In genomic region chrX:134684936-134685335, GRCm38 (mm10) we compare ENCODE assay signal across 11 mouse cellular contexts. TPM values are rescaled to one million over a fixed set of nuclear protein-coding genes. Genes with fewer than 3 reads are reported as not detected.
DNase-seq lines count a peak whose midpoint lies in the region; ATAC-seq and TF ChIP-seq lines count a peak whose summit lies in the region.
"Had no signal": no experiment of that assay in that cellular context is flagged by ENCODE, and none has a peak within 500 bp of the region (broad histone marks: within the 10 kb centered on the region; RNA-seq: fewer than 3 reads in every experiment).

No protein-coding gene starts in this region.

- no peak overlapping the region for H3K9ac ChIP-seq in liver, embryonic 11.5 days (ENCODE audit: low read depth, low read length)
- 0 out of 2 replicates have a peak overlapping the region, but pooled peaks have one; percentile 39 for H3K9ac ChIP-seq in forebrain, embryonic 16.5 days (replicated peaks; ENCODE audit: low read depth, low read length)
- H3K9ac ChIP-seq in stomach, postnatal 0 days (ENCODE audit: low read length), result no peak overlapping the region

- ATAC-seq in liver, embryonic 11.5 days (replicated peaks; ENCODE audit: low FRiP score), result no peak
- no peak for ATAC-seq in forebrain, embryonic 16.5 days
- no peak for ATAC-seq in stomach, postnatal 0 days (ENCODE audit: low FRiP score, low TSS enrichment)

- no peaks in the 10 kb centered on the region for H3K4me1 ChIP-seq in liver, embryonic 11.5 days (replicated peaks; ENCODE audit: control insufficient read depth, insufficient read depth, low read length)
- peaks cover 8% of the 10 kb centered on the region; the same call in 1 of the 2 replicates for H3K4me1 ChIP-seq in forebrain, embryonic 16.5 days (replicated peaks; ENCODE audit: control insufficient read depth, insufficient read depth, low read length)
- H3K4me1 ChIP-seq in stomach, postnatal 0 days (replicated peaks; ENCODE audit: control insufficient read depth, insufficient read depth), result no peaks in the 10 kb centered on the region

- TF ChIP-seq EP300 in stomach, postnatal 0 days (optimal IDR thresholded peaks at IDR 0.05), result no peak

- WGBS in liver, embryonic 11.5 days, result 46% methylated on average over 5 of the region's 5 CpGs
- WGBS in forebrain, embryonic 16.5 days, result 26% methylated on average over 5 of the region's 5 CpGs
- WGBS in stomach, postnatal 0 days, result 39% methylated on average over 5 of the region's 5 CpGs

- H3K27me3 ChIP-seq in liver, embryonic 11.5 days (replicated peaks; ENCODE audit: control insufficient read depth, insufficient read depth, low read length), result peaks cover 15% of the 10 kb centered on the region
- H3K27me3 ChIP-seq in forebrain, embryonic 16.5 days (replicated peaks; ENCODE audit: control insufficient read depth, insufficient read depth, low read length), result no peaks in the 10 kb centered on the region
- no peaks in the 10 kb centered on the region for H3K27me3 ChIP-seq in stomach, postnatal 0 days (ENCODE audit: control insufficient read depth, insufficient read depth, low read length)

- no peaks in the 10 kb centered on the region for H3K36me3 ChIP-seq in liver, embryonic 11.5 days (ENCODE audit: control insufficient read depth, insufficient read depth, low read length)
- peaks cover 3% of the 10 kb centered on the region; the same call in 1 of the 2 replicates for H3K36me3 ChIP-seq in forebrain, embryonic 16.5 days (ENCODE audit: control insufficient read depth, insufficient read depth)
- no peaks in the 10 kb centered on the region for H3K36me3 ChIP-seq in stomach, postnatal 0 days (ENCODE audit: control insufficient read depth, insufficient read depth, low read length)

- no peak overlapping the region for H3K27ac ChIP-seq in liver, embryonic 11.5 days (ENCODE audit: low read depth, low read length)
- H3K27ac ChIP-seq in forebrain, embryonic 16.5 days (ENCODE audit: low read length), result peak overlapping the region; percentile 53
- 0 out of 2 replicates have a peak overlapping the region, but pooled peaks have one; percentile 13 for H3K27ac ChIP-seq in stomach, postnatal 0 days (replicated peaks)

- H3K9me3 ChIP-seq in liver, embryonic 11.5 days (ENCODE audit: control insufficient read depth, low read length), result no peaks in the 10 kb centered on the region
- H3K9me3 ChIP-seq in forebrain, embryonic 16.5 days (ENCODE audit: control insufficient read depth, low read length), result no peaks in the 10 kb centered on the region
- no peaks in the 10 kb centered on the region for H3K9me3 ChIP-seq in stomach, postnatal 0 days (ENCODE audit: control insufficient read depth, low read length)

- intact Hi-C loops in gastrocnemius, postnatal 14 days (cut with DNase I; ENCODE audit: low total_unique reads), result no loop called here

- DNase-seq in liver, embryonic 11.5 days (ENCODE audit: low spot score), result no peak
- DNase-seq in liver, result no peak
- peak; percentile 32 for DNase-seq in mesoderm, embryonic 11.5 days (ENCODE audit: low read depth, low spot score)
- DNase-seq in stomach, postnatal 0 days (ENCODE audit: low spot score), result no peak
- no peak for DNase-seq in lung, adult 18-20 months
- DNase-seq in lung, postnatal 14 days, result no peak
- no peak for DNase-seq in gastrocnemius, postnatal 14 days
- DNase-seq: cerebellum, postnatal 10 days; kidney, adult 11 months; right cerebral cortex, postnatal 25 days had no signal

- TF ChIP-seq CTCF in stomach, postnatal 0 days (IDR thresholded peaks at IDR 0.05; ENCODE audit: low read depth), result no peak

- H3K4me2 ChIP-seq in liver, embryonic 11.5 days, result peak overlapping the region; percentile 29; the same call in 1 of the 2 replicates
- H3K4me2 ChIP-seq in forebrain, embryonic 16.5 days (ENCODE audit: low read length), result peak overlapping the region; percentile 51
- H3K4me2 ChIP-seq in stomach, postnatal 0 days (replicated peaks; ENCODE audit: low read depth), result 0 out of 2 replicates have a peak overlapping the region, but pooled peaks have one; percentile 8

- H3K4me3 ChIP-seq in liver, embryonic 11.5 days (ENCODE audit: low read depth, low read length), result no peak overlapping the region
- peak overlapping the region; percentile 26 for H3K4me3 ChIP-seq in forebrain, embryonic 16.5 days (replicated peaks; ENCODE audit: low read length)
- peak overlapping the region; percentile 6; the same call in 1 of the 2 replicates for H3K4me3 ChIP-seq in stomach, postnatal 0 days (ENCODE audit: low read depth, low read length)

RNA-seq across cellular contexts. Expression of gene Armcx4, which starts 1.4 kb away (rescaled TPM):
- polyA plus RNA-seq in liver, embryonic 11.5 days (2014; fragmentation: Nextera tagmentation; extraction: Ambion mirVana), result 1.5 TPM in 2 replicates
- polyA plus RNA-seq in forebrain, embryonic 16.5 days (2015; fragmentation: Nextera tagmentation; extraction: Ambion mirVana), result 7.4 and 7.5 TPM in 2 replicates
- polyA plus RNA-seq in stomach, postnatal 0 days (2015; fragmentation: Nextera tagmentation; extraction: Ambion mirVana), result 1.3 and 1.4 TPM in 2 replicates
- 10 to 100 TPM; 13.2 to 20.1 TPM for total RNA-seq in gastrocnemius, postnatal 14 days (2021)

RNA-seq across cellular contexts. Expression of gene Armcx1, which starts 32.8 kb away (rescaled TPM):
- 21.3 TPM in 2 replicates for polyA plus RNA-seq in liver, embryonic 11.5 days (2014; fragmentation: Nextera tagmentation; extraction: Ambion mirVana)
- polyA plus RNA-seq in forebrain, embryonic 16.5 days (2015; fragmentation: Nextera tagmentation; extraction: Ambion mirVana), result 77.4 and 83.3 TPM in 2 replicates
- 14.9 and 15.2 TPM in 2 replicates for polyA plus RNA-seq in stomach, postnatal 0 days (2015; fragmentation: Nextera tagmentation; extraction: Ambion mirVana)
- 1 to 10 TPM; 5.6 to 6.6 TPM for total RNA-seq in gastrocnemius, postnatal 14 days (2021)
